Mouse (Mus musculus) stomach, postnatal 0 days (tissue): ENCODE measurements around the gene Qsox1. TPM values are rescaled to one million over a fixed set of nuclear protein-coding genes. Genes with fewer than 3 reads are reported as not detected.

Experiments
- ATAC-seq: fragments of 200-750 bp; cut with Nextera tagmentation; 2 replicates; pipeline ENCODE4 v1.8.0; 2017; ENCODE audit not compliant: low FRiP score, low TSS enrichment
- DNase-seq: peaks from one replicate; pipeline ENCODE4 v3.0.0-alpha.2; 2016; ENCODE audit warnings: low spot score
- H3K27ac ChIP-seq: fragments of 300-500 bp; sonication (generic); replicated peaks from 2 replicates; pipeline ENCODE4 v1.5.1; 2014; ENCODE audit warnings: mild to moderate bottlenecking, control low read depth
- H3K27me3 ChIP-seq: fragments of 300-500 bp; sonication (generic); 2 replicates; pipeline ENCODE4 v1.6.1; 2014; ENCODE audit warnings: low read length; ENCODE audit not compliant: control insufficient read depth, insufficient read depth
- H3K36me3 ChIP-seq: fragments of 300-500 bp; sonication (generic); 2 replicates; pipeline ENCODE4 v1.6.1; 2014; ENCODE audit warnings: low read length, mixed read lengths; ENCODE audit not compliant: control insufficient read depth, insufficient read depth
- H3K4me1 ChIP-seq: fragments of 300-500 bp; sonication (generic); replicated peaks from 2 replicates; pipeline ENCODE4 v1.6.1; 2014; ENCODE audit warnings: antibody characterized with exemption; ENCODE audit not compliant: control insufficient read depth, insufficient read depth
- H3K4me2 ChIP-seq: fragments of 300-500 bp; sonication (generic); replicated peaks from 2 replicates; pipeline ENCODE4 v1.6.1; 2014; ENCODE audit warnings: low read depth, mild to moderate bottlenecking, control low read depth, moderate library complexity
- H3K4me3 ChIP-seq: fragments of 300-500 bp; sonication (generic); 2 replicates; pipeline ENCODE4 v1.5.1; 2014; ENCODE audit warnings: low read depth, low read length, control low read depth
- H3K9ac ChIP-seq: fragments of 300-500 bp; sonication (generic); 2 replicates; pipeline ENCODE4 v1.6.1; 2014; ENCODE audit warnings: mild to moderate bottlenecking, low read length, control low read depth, mixed read lengths
- H3K9me3 ChIP-seq: fragments of 300-500 bp; sonication (generic); 2 replicates; pipeline ENCODE4 v1.6.1; 2016; ENCODE audit warnings: low read length; ENCODE audit not compliant: control insufficient read depth
- CTCF ChIP-seq: IDR thresholded peaks from 2 replicates; pipeline ENCODE4 v1.5.1; 2016; ENCODE audit warnings: antibody characterized with exemption, low read depth, mild to moderate bottlenecking, moderate library complexity
- EP300 ChIP-seq: optimal IDR thresholded peaks from 2 replicates; pipeline ENCODE3; 2016; ENCODE audit warnings: antibody characterized with exemption
- WGBS: fragments of 180-500 bp; shearing (Covaris S2); extraction: QIAGEN DNeasy Blood & Tissue Kit; methylation state at CpG from one replicate; pipeline ENCODE4 v1.1.7; 2014; 5-methylcytosine and 5-hydroxymethylcytosine counted together
- polyA plus RNA-seq: library from polyadenylated mRNA; unstranded; fragments of >200 nt; fragmentation: Nextera tagmentation; extraction: Ambion mirVana; gene quantifications from 2 replicates; pipeline ENCODE4 v1.2.1, GENCODE M21; 2015

Gene Qsox1
- polyA plus RNA-seq, 1 experiment from 2014 or later, result 95.7 TPM

- Histone ChIP-seq H3K27ac (no peak overlapping the region), H3K4me2 (no peak overlapping the region), H3K36me3 (no peaks in the 10 kb centered on the region), H3K4me1 (0 out of 2 replicates have a peak, but pooled peaks cover 6% of the 10 kb centered on the region), H3K9ac (no peak overlapping the region), H3K4me3 (0 out of 2 replicates have a peak overlapping the region, but pooled peaks have one; percentile 8), H3K27me3 (peaks cover 50% of the 10 kb centered on the region), H3K9me3 (no peaks in the 10 kb centered on the region)
- no peak for ATAC-seq
- 2% methylated on average over 25 of the region's 25 CpGs for WGBS
- DNase-seq, result no peak
- TF ChIP-seq CTCF, result no peak
- TF ChIP-seq EP300, result no peak
Observed at GRCm38 (mm10) chr1:155737809-155738383, 74.8 kb downstream of the Qsox1 start.

DNA sequence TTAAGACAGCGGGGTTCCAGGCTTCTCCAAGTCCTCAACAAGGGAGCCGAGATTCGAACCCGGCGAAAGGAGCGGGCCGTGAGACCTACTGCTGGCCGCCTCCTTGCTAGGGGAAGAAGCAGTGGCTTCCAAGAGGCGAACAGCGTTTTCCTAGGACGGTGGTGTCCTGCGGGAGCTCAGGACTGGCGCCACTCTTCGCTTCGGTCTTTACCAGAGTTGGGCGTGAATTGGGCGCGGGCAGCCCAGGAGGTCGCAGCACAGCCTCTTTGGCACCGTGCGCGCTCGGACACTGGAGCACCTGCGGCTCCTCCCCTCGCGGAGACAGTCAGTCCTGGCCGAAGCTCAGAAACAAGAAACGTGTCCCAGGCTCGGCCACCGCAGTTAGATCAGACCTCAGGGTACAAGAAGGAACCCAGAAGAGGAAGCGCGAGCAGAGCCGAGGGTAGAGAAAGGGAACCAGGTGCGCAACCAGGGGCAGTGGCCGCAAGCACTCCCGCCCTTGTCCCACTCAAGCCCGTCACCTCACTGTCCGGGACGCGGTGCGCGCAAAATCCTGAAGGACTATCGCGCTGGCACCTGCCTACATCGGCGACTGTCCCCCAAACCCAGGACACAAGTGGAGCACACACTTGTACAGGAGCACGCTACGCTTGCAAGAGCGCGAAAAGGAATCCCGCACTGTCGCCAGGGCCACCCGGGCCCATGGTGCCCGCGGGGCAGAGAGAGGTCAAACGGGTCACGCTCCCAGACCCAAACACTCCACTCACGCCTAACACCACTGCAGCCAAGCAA is 75.5 kb downstream of the Qsox1 start:
- ATAC-seq (no peak), DNase-seq (no peak)
- no peaks in the 10 kb centered on the region for H3K9me3 ChIP-seq
- no peak overlapping the region for H3K9ac ChIP-seq
- H3K4me3 ChIP-seq, result 0 out of 2 replicates have a peak overlapping the region, but pooled peaks have one; percentile 8
- no peak overlapping the region for H3K4me2 ChIP-seq
- WGBS, result 1% methylated on average over 58 of the region's 58 CpGs
- no peak overlapping the region for H3K27ac ChIP-seq
- peaks cover 48% of the 10 kb centered on the region for H3K27me3 ChIP-seq
- no peaks in the 10 kb centered on the region for H3K36me3 ChIP-seq
- 0 out of 2 replicates have a peak, but pooled peaks cover 4% of the 10 kb centered on the region for H3K4me1 ChIP-seq
- TF ChIP-seq EP300 (no peak), CTCF (no peak)

DNA sequence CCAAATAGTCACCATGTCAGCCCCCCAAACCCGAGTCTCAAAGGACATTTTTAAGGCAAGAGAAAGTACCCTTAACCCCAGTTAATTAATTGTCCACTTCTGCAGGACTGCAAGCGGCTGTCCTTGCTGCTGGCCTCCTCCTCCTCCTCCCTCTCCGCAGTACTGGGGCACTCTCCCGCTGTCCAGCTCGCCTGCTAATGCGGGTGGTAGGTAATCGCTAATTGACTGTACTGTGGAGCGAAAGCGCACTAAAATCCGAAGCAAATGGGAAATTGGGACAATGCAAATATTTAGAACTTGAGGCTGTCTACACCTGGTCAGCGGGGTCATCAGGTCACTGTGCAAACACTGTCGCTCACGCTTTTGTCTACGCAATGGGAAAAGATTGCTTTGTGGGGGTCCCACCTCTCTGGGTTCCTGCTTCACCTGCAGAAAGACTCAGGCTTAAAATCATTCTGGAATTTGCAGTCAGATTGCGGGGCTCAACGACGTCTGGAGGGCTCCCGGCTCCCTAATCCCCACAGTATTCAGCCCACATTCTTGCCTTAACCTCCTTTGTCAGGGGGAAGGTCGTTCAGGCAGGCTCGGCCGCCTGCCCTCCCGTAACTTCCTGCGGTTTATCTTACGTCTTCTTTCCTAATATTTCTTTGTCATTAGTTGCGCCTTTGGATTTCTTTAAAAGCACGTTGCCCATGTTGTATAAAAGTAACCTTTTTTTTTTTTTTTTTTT is 76.4 kb downstream of the Qsox1 start:
- Histone ChIP-seq H3K36me3 (no peaks in the 10 kb centered on the region), H3K27ac (no peak overlapping the region), H3K27me3 (peaks cover 41% of the 10 kb centered on the region), H3K4me2 (no peak overlapping the region), H3K4me3 (no peak overlapping the region), H3K4me1 (no peaks in the 10 kb centered on the region), H3K9me3 (no peaks in the 10 kb centered on the region), H3K9ac (no peak overlapping the region)
- no peak for TF ChIP-seq EP300
- no peak for TF ChIP-seq CTCF
- ATAC-seq (no peak), DNase-seq (no peak)
- 2% methylated on average over 26 of the region's 26 CpGs for WGBS

- H3K27me3 ChIP-seq, result peaks cover 14% of the 10 kb centered on the region; the same call in 1 of the 2 replicates
- H3K4me3 ChIP-seq, result no peak overlapping the region
- H3K27ac ChIP-seq, result no peak overlapping the region
- TF ChIP-seq EP300 (no peak), CTCF (no peak)
- H3K4me2 ChIP-seq, result no peak overlapping the region
- H3K9ac ChIP-seq, result no peak overlapping the region
- H3K9me3 ChIP-seq, result no peaks in the 10 kb centered on the region
- no peaks in the 10 kb centered on the region for H3K4me1 ChIP-seq
- WGBS, result 0% methylated on average over 2 of the region's 2 CpGs
- no peaks in the 10 kb centered on the region for H3K36me3 ChIP-seq
- ATAC-seq, result no peak
- peak; percentile 31 for DNase-seq
Observed at GRCm38 (mm10) chr1:155731156-155731555, 81.5 kb downstream of the Qsox1 start.

- no peak overlapping the region for H3K4me3 ChIP-seq
- no peaks in the 10 kb centered on the region for H3K36me3 ChIP-seq
- TF ChIP-seq EP300, result no peak
- no peak for TF ChIP-seq CTCF
- no peaks in the 10 kb centered on the region for H3K9me3 ChIP-seq
- H3K4me1 ChIP-seq, result no peaks in the 10 kb centered on the region
- 4% methylated on average over 21 of the region's 23 CpGs for WGBS
- DNase-seq (no peak), ATAC-seq (no peak)
- no peak overlapping the region for H3K9ac ChIP-seq
- peaks cover 4% of the 10 kb centered on the region; the same call in 1 of the 2 replicates for H3K27me3 ChIP-seq
- H3K4me2 ChIP-seq, result no peak overlapping the region
- no peak overlapping the region for H3K27ac ChIP-seq
Observed at GRCm38 (mm10) chr1:155729113-155729795, 83.4 kb downstream of the Qsox1 start.
